Mouse (Mus musculus) testis, adult 2 months (tissue): ENCODE data around the gene Usp37. TPM values are rescaled to one million over a fixed set of nuclear protein-coding genes. Genes with fewer than 3 reads are reported as not detected.

Experiments
- H3K27ac ChIP-seq: fragments of 200-500 bp; 2 replicates; pipeline ENCODE4 v1.5.1; 2012; ENCODE audit warnings: low read depth, low read length; ENCODE audit not compliant: control insufficient read depth, insufficient read depth
- H3K27me3 ChIP-seq: fragments of 200-500 bp; 2 replicates; pipeline ENCODE4 v1.6.1; 2012; ENCODE audit warnings: mild to moderate bottlenecking, low read length, moderate library complexity; ENCODE audit not compliant: control insufficient read depth, insufficient read depth
- H3K36me3 ChIP-seq: fragments of 200-500 bp; 2 replicates; pipeline ENCODE4 v1.6.1; 2012; ENCODE audit warnings: mild to moderate bottlenecking, low read length; ENCODE audit not compliant: control insufficient read depth, insufficient read depth
- H3K4me1 ChIP-seq: fragments of 200-500 bp; 2 replicates; pipeline ENCODE4 v1.6.1; 2012; ENCODE audit warnings: low read length; ENCODE audit not compliant: control insufficient read depth, insufficient read depth
- H3K4me3 ChIP-seq: fragments of 200-500 bp; 2 replicates; pipeline ENCODE4 v1.5.1; 2012; ENCODE audit warnings: low read depth, mild to moderate bottlenecking, low read length, moderate library complexity, mixed read lengths; ENCODE audit not compliant: control insufficient read depth
- CTCF ChIP-seq: fragments of 200-500 bp; IDR thresholded peaks from 2 replicates; pipeline ENCODE4 v1.5.1; 2012; ENCODE audit warnings: low read depth, mild to moderate bottlenecking, inconsistent platforms, low read length, moderate library complexity; ENCODE audit not compliant: control insufficient read depth, insufficient read depth, insufficient replicate concordance
- POLR2A ChIP-seq: fragments of 200-500 bp; IDR thresholded peaks from 2 replicates; pipeline ENCODE4 v1.6.1; 2012; ENCODE audit warnings: low read depth, mild to moderate bottlenecking, inconsistent platforms, low read length, moderate library complexity; ENCODE audit not compliant: control insufficient read depth
- polyA plus RNA-seq: library from polyadenylated mRNA; depleted of rRNA; stranded (reverse); fragments of >200 nt; gene quantifications from 2 replicates; pipeline ENCODE4 v1.2.3, GENCODE M21; 2012

The Usp37 gene
- polyA plus RNA-seq, 1 experiment, result 23.7 TPM

GRCm38 (mm10) chr1:74423147-74423546 is 120.9 kb downstream of the Usp37 start:
- no peaks in the 10 kb centered on the region for H3K36me3 ChIP-seq
- H3K4me1 ChIP-seq, result peaks cover 7% of the 10 kb centered on the region
- H3K4me3 ChIP-seq, result no peak overlapping the region
- TF ChIP-seq POLR2A (no peak), CTCF (no peak)
- no peak overlapping the region for H3K27ac ChIP-seq
- no peaks in the 10 kb centered on the region for H3K27me3 ChIP-seq

GRCm38 (mm10) chr1:74419440-74419794 is 124.7 kb downstream of the Usp37 start:
- TF ChIP-seq POLR2A, result no peak
- TF ChIP-seq CTCF, result no peak
- peaks cover 12% of the 10 kb centered on the region for H3K4me1 ChIP-seq
- no peaks in the 10 kb centered on the region for H3K36me3 ChIP-seq
- H3K27me3 ChIP-seq, result no peaks in the 10 kb centered on the region
- no peak overlapping the region for H3K27ac ChIP-seq
- H3K4me3 ChIP-seq, result no peak overlapping the region

GRCm38 (mm10) chr1:74418747-74419439 is 125.2 kb downstream of the Usp37 start:
- Histone ChIP-seq H3K4me3 (no peak overlapping the region), H3K36me3 (no peaks in the 10 kb centered on the region), H3K4me1 (peaks cover 12% of the 10 kb centered on the region), H3K27ac (no peak overlapping the region), H3K27me3 (no peaks in the 10 kb centered on the region)
- TF ChIP-seq CTCF (no peak), POLR2A (no peak)

- TF ChIP-seq POLR2A, result no peak
- TF ChIP-seq CTCF, result no peak
Measured at GRCm38 (mm10) chr1:74415143-74415542, 128.9 kb downstream of the Usp37 start.

GRCm38 (mm10) chr1:74412711-74413110 is 131.4 kb downstream of the Usp37 start:
- Histone ChIP-seq H3K4me3 (no peak overlapping the region), H3K4me1 (peaks cover 10% of the 10 kb centered on the region)

More at GRCm38 (mm10) chr1:74415143-74415542, 128.9 kb downstream of the Usp37 start:
- Histone ChIP-seq H3K27me3 (no peaks in the 10 kb centered on the region), H3K27ac (no peak overlapping the region), H3K4me3 (no peak overlapping the region; the same call in 1 of the 2 replicates), H3K4me1 (peaks cover 16% of the 10 kb centered on the region), H3K36me3 (no peaks in the 10 kb centered on the region)

GRCm38 (mm10) chr1:74411753-74412325 is 132.2 kb downstream of the Usp37 start:
- no peaks in the 10 kb centered on the region for H3K36me3 ChIP-seq

More at GRCm38 (mm10) chr1:74412711-74413110, 131.4 kb downstream of the Usp37 start:
- TF ChIP-seq POLR2A (no peak), CTCF (no peak)
- Histone ChIP-seq H3K36me3 (no peaks in the 10 kb centered on the region), H3K27ac (no peak overlapping the region), H3K27me3 (no peaks in the 10 kb centered on the region)

GRCm38 (mm10) chr1:74408589-74409504 is 135.2 kb downstream of the Usp37 start, which contains the start of gene Vil1:
Vil1 (plus strand) TSS chr1:74409376.
- H3K27ac ChIP-seq, result no peak within 1 kb of the TSS
- no peak within 1 kb of the TSS for H3K4me3 ChIP-seq
- H3K27me3 ChIP-seq, result no peaks in the 10 kb centered on the region
- H3K4me1 ChIP-seq, result peaks cover 7% of the 10 kb centered on the region
- no peaks in the 10 kb centered on the region for H3K36me3 ChIP-seq
- no peak for TF ChIP-seq CTCF
- TF ChIP-seq POLR2A, result no peak

More at GRCm38 (mm10) chr1:74411753-74412325, 132.2 kb downstream of the Usp37 start:
- Histone ChIP-seq H3K27me3 (no peaks in the 10 kb centered on the region), H3K4me1 (peaks cover 10% of the 10 kb centered on the region), H3K4me3 (no peak overlapping the region), H3K27ac (no peak overlapping the region)
- TF ChIP-seq CTCF, result no peak
- no peak for TF ChIP-seq POLR2A
